Mouse (Mus musculus) myocyte (in vitro differentiated cells): ENCODE measurements around the gene Bcl9.

Experiments
- E2F4 ChIP-seq: IDR thresholded peaks from one replicate; pipeline ENCODE4 v1.6.1; 2011; ENCODE audit warnings: mild to moderate bottlenecking, control low read depth, moderate library complexity; ENCODE audit not compliant: insufficient read depth
- MAX ChIP-seq: IDR thresholded peaks from one replicate; pipeline ENCODE4 v1.6.1; 2011; ENCODE audit warnings: low read depth, mild to moderate bottlenecking, control low read depth
- MYOD1 ChIP-seq, 3 experiments: IDR thresholded peaks; one replicate each; pipeline ENCODE4 v1.6.1; 2011; ENCODE audit warnings: control low read depth in 2 of 3, low read depth in 2 of 3, mild to moderate bottlenecking in 2 of 3, moderate library complexity in 1 of 3; ENCODE audit not compliant: insufficient read length in 2 of 3, control insufficient read depth in 1 of 3
- MYOG ChIP-seq, 3 experiments: IDR thresholded peaks; one replicate each; pipeline ENCODE4 v1.6.1; 2011; ENCODE audit warnings: control low read depth in 2 of 3, low read depth in 2 of 3, mild to moderate bottlenecking in 2 of 3; ENCODE audit not compliant: insufficient read length in 2 of 3, control insufficient read depth in 1 of 3, insufficient read depth in 1 of 3
- POLR2A ChIP-seq: IDR thresholded peaks from one replicate; pipeline ENCODE4 v1.6.1; 2011; ENCODE audit warnings: low read depth, mild to moderate bottlenecking, control low read depth, moderate library complexity; ENCODE audit not compliant: insufficient read length
- POLR2AphosphoS2 ChIP-seq: IDR thresholded peaks from one replicate; pipeline ENCODE4 v1.6.1; 2011; ENCODE audit warnings: low read depth, control low read depth; ENCODE audit not compliant: insufficient read length
- SRF ChIP-seq: IDR thresholded peaks from one replicate; pipeline ENCODE4 v1.6.1; 2011; ENCODE audit warnings: low read depth; ENCODE audit not compliant: control insufficient read depth, insufficient read length
- TCF12 ChIP-seq: IDR thresholded peaks from one replicate; pipeline ENCODE4 v1.6.1; 2011; ENCODE audit warnings: mild to moderate bottlenecking, control low read depth; ENCODE audit not compliant: poor library complexity, insufficient read depth, severe bottlenecking
- TCF3 ChIP-seq: IDR thresholded peaks from one replicate; pipeline ENCODE4 v1.6.1; 2011; ENCODE audit warnings: low read depth, control low read depth; ENCODE audit not compliant: insufficient read length
- USF1 ChIP-seq: IDR thresholded peaks from one replicate; pipeline ENCODE4 v1.6.1; 2011; ENCODE audit warnings: low read depth, mild to moderate bottlenecking, control low read depth, moderate library complexity

DNA sequence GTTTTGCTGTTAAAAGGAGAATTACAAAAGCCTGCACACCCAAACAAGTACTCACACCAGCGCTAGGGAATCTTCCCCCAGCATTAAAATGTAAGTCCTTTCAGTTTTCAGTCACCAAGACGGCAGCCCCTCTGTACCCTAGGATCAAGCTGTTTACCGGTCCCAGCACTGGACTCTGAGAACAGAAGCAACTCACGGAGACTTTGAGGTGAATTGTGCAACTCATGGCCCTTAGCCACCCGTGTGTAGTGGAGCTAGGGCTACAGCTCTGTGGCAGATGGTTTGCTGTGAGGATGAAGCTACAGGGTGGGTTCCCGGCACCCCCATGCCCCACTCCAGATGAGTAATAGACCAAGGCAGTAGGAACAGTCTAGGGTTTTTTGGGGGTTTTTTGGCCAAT is 55.9 kb downstream of the Bcl9 start:
- no peak for TF ChIP-seq POLR2A
- no peak for TF ChIP-seq TCF12
- no peak for TF ChIP-seq USF1
- TF ChIP-seq E2F4, result no peak
- no peak for TF ChIP-seq MAX
- TF ChIP-seq SRF, result no peak
- TF ChIP-seq MYOD1 (IDR thresholded peaks at IDR 0.05; ENCODE audit: control insufficient read depth in 1 of 3, insufficient read length in 2 of 3, low read depth in 2 of 3), result no peak
- TF ChIP-seq MYOG (IDR thresholded peaks at IDR 0.05; ENCODE audit: control insufficient read depth in 1 of 3, insufficient read depth in 1 of 3, insufficient read length in 2 of 3, low read depth in 2 of 3), result no peak
- no peak for TF ChIP-seq TCF3
- TF ChIP-seq POLR2AphosphoS2, result no peak
